Mouse (Mus musculus): ENCODE measurements around the gene Gdi2. TPM values are rescaled to one million over a fixed set of nuclear protein-coding genes. Genes with fewer than 3 reads are reported as not detected.
"Not testable (repeated sequence)": the region's sequence is repeated elsewhere in the genome, so short reads cannot be mapped to it uniquely, and the experiment has no call there.

Gdi2 gene
- polyA plus RNA-seq (2015; fragmentation: Nextera tagmentation; extraction: Ambion mirVana), result 435 and 448 TPM in 2 replicates

- Histone ChIP-seq H3K4me1 (ENCODE audit: insufficient read depth, low read length) (peaks cover 25% of the 10 kb centered on the region), H3K27me3 (ENCODE audit: insufficient read depth, low read length) (no peaks in the 10 kb centered on the region), H3K4me2 (replicated peaks; ENCODE audit: low read depth, low read length) (peak within 1 kb of the TSS; percentile 95), H3K27ac (ENCODE audit: low read length) (peak within 1 kb of the TSS; percentile 100), H3K9ac (replicated peaks; ENCODE audit: low read length) (peak within 1 kb of the TSS; percentile 98), H3K36me3 (ENCODE audit: insufficient read depth, low read length) (no peaks in the 10 kb centered on the region), H3K4me3 (ENCODE audit: low read length) (peak within 1 kb of the TSS; percentile 98), H3K9me3 (ENCODE audit: low read length) (no peaks in the 10 kb centered on the region)
- ATAC-seq (ENCODE audit: low FRiP score, low TSS enrichment), result peak; percentile 97
- under 1% methylated on average over 41 of the region's 47 CpGs for WGBS
Observed at GRCm38 (mm10) chr13:3537594-3538222, at the start of gene Gdi2. Gene Gdi2 (plus strand): TSS chr13:3538063.

- H3K36me3 ChIP-seq (ENCODE audit: insufficient read depth, low read length), result 0 out of 2 replicates have a peak, but pooled peaks cover 3% of the 10 kb centered on the region
- 85% methylated on average over 4 of the region's 4 CpGs for WGBS
- H3K9ac ChIP-seq (replicated peaks; ENCODE audit: low read length), result no peak overlapping the region
- no peak for ATAC-seq (ENCODE audit: low FRiP score, low TSS enrichment)
- no peak overlapping the region for H3K4me3 ChIP-seq (ENCODE audit: low read length)
- no peak overlapping the region for H3K27ac ChIP-seq (ENCODE audit: low read length)
- no peaks in the 10 kb centered on the region for H3K4me1 ChIP-seq (ENCODE audit: insufficient read depth, low read length)
- H3K27me3 ChIP-seq (ENCODE audit: insufficient read depth, low read length), result no peaks in the 10 kb centered on the region
- H3K4me2 ChIP-seq (replicated peaks; ENCODE audit: low read depth, low read length), result no peak overlapping the region
- H3K9me3 ChIP-seq (ENCODE audit: low read length), result no peaks in the 10 kb centered on the region
Observed at GRCm38 (mm10) chr13:3495526-3495925, 42.3 kb upstream of the Gdi2 start.

- not testable (repeated sequence) for H3K36me3 ChIP-seq (ENCODE audit: insufficient read depth, low read length); H3K9ac ChIP-seq (replicated peaks; ENCODE audit: low read length); H3K4me2 ChIP-seq (replicated peaks; ENCODE audit: low read depth, low read length); H3K27me3 ChIP-seq (ENCODE audit: insufficient read depth, low read length); H3K27ac ChIP-seq (ENCODE audit: low read length); H3K4me3 ChIP-seq (ENCODE audit: low read length); H3K4me1 ChIP-seq (ENCODE audit: insufficient read depth, low read length); H3K9me3 ChIP-seq (ENCODE audit: low read length); ATAC-seq (ENCODE audit: low FRiP score, low TSS enrichment)
- 88% methylated on average over 6 of the region's 6 CpGs for WGBS
Observed at GRCm38 (mm10) chr13:3501014-3501413, 36.8 kb upstream of the Gdi2 start.

- H3K9ac ChIP-seq (replicated peaks; ENCODE audit: low read length); H3K36me3 ChIP-seq (ENCODE audit: insufficient read depth, low read length); ATAC-seq (ENCODE audit: low FRiP score, low TSS enrichment); H3K4me3 ChIP-seq (ENCODE audit: low read length); H3K9me3 ChIP-seq (ENCODE audit: low read length); H3K4me1 ChIP-seq (ENCODE audit: insufficient read depth, low read length); H3K4me2 ChIP-seq (replicated peaks; ENCODE audit: low read depth, low read length); H3K27ac ChIP-seq (ENCODE audit: low read length); H3K27me3 ChIP-seq (ENCODE audit: insufficient read depth, low read length): not testable (repeated sequence)
- 75% methylated on average over 6 of the region's 6 CpGs for WGBS
Observed at GRCm38 (mm10) chr13:3515351-3515750, 22.5 kb upstream of the Gdi2 start.

GRCm38 (mm10) chr13:3519357-3519756, 18.5 kb upstream of the Gdi2 start:
- H3K9ac ChIP-seq (replicated peaks; ENCODE audit: low read length); H3K36me3 ChIP-seq (ENCODE audit: insufficient read depth, low read length); H3K27ac ChIP-seq (ENCODE audit: low read length); H3K4me1 ChIP-seq (ENCODE audit: insufficient read depth, low read length); H3K4me2 ChIP-seq (replicated peaks; ENCODE audit: low read depth, low read length); H3K9me3 ChIP-seq (ENCODE audit: low read length); H3K27me3 ChIP-seq (ENCODE audit: insufficient read depth, low read length); H3K4me3 ChIP-seq (ENCODE audit: low read length); ATAC-seq (ENCODE audit: low FRiP score, low TSS enrichment): not testable (repeated sequence)
- 79% methylated on average over 2 of the region's 4 CpGs for WGBS

GRCm38 (mm10) chr13:3519994-3520393, 17.9 kb upstream of the Gdi2 start:
- ATAC-seq (ENCODE audit: low FRiP score, low TSS enrichment); H3K4me2 ChIP-seq (replicated peaks; ENCODE audit: low read depth, low read length); H3K27me3 ChIP-seq (ENCODE audit: insufficient read depth, low read length); H3K9me3 ChIP-seq (ENCODE audit: low read length); H3K36me3 ChIP-seq (ENCODE audit: insufficient read depth, low read length); H3K4me3 ChIP-seq (ENCODE audit: low read length); H3K9ac ChIP-seq (replicated peaks; ENCODE audit: low read length); H3K4me1 ChIP-seq (ENCODE audit: insufficient read depth, low read length); H3K27ac ChIP-seq (ENCODE audit: low read length): not testable (repeated sequence)
- WGBS, result 18% methylated on average over 1 of the region's 1 CpGs

GRCm38 (mm10) chr13:3523459-3523858, 14.4 kb upstream of the Gdi2 start:
- WGBS, result 64% methylated on average over 6 of the region's 6 CpGs
- Histone ChIP-seq H3K4me3 (ENCODE audit: low read length) (no peak overlapping the region), H3K4me1 (ENCODE audit: insufficient read depth, low read length) (no peaks in the 10 kb centered on the region), H3K27ac (ENCODE audit: low read length) (no peak overlapping the region), H3K36me3 (ENCODE audit: insufficient read depth, low read length) (no peaks in the 10 kb centered on the region), H3K27me3 (ENCODE audit: insufficient read depth, low read length) (no peaks in the 10 kb centered on the region), H3K9me3 (ENCODE audit: low read length) (no peaks in the 10 kb centered on the region), H3K4me2 (replicated peaks; ENCODE audit: low read depth, low read length) (no peak overlapping the region), H3K9ac (replicated peaks; ENCODE audit: low read length) (no peak overlapping the region)
- no peak for ATAC-seq (ENCODE audit: low FRiP score, low TSS enrichment)

- H3K4me2 ChIP-seq (replicated peaks; ENCODE audit: low read depth, low read length), result no peak overlapping the region
- no peak overlapping the region for H3K9ac ChIP-seq (replicated peaks; ENCODE audit: low read length)
- no peak overlapping the region for H3K27ac ChIP-seq (ENCODE audit: low read length)
- H3K9me3 ChIP-seq (ENCODE audit: low read length), result no peaks in the 10 kb centered on the region
- H3K27me3 ChIP-seq (ENCODE audit: insufficient read depth, low read length), result no peaks in the 10 kb centered on the region
- 83% methylated on average over 1 of the region's 1 CpGs for WGBS
- ATAC-seq (ENCODE audit: low FRiP score, low TSS enrichment), result no peak
- no peaks in the 10 kb centered on the region for H3K36me3 ChIP-seq (ENCODE audit: insufficient read depth, low read length)
- H3K4me3 ChIP-seq (ENCODE audit: low read length), result no peak overlapping the region
- H3K4me1 ChIP-seq (ENCODE audit: insufficient read depth, low read length), result no peaks in the 10 kb centered on the region
Observed at GRCm38 (mm10) chr13:3523946-3524345, 13.9 kb upstream of the Gdi2 start.

- H3K27ac ChIP-seq (ENCODE audit: low read length), result no peak overlapping the region
- H3K4me2 ChIP-seq (replicated peaks; ENCODE audit: low read depth, low read length), result no peak overlapping the region
- no peaks in the 10 kb centered on the region for H3K9me3 ChIP-seq (ENCODE audit: low read length)
- ATAC-seq (ENCODE audit: low FRiP score, low TSS enrichment), result no peak
- 66% methylated on average over 4 of the region's 4 CpGs for WGBS
- H3K4me3 ChIP-seq (ENCODE audit: low read length), result no peak overlapping the region
- no peaks in the 10 kb centered on the region for H3K27me3 ChIP-seq (ENCODE audit: insufficient read depth, low read length)
- no peaks in the 10 kb centered on the region for H3K4me1 ChIP-seq (ENCODE audit: insufficient read depth, low read length)
- no peak overlapping the region for H3K9ac ChIP-seq (replicated peaks; ENCODE audit: low read length)
- no peaks in the 10 kb centered on the region for H3K36me3 ChIP-seq (ENCODE audit: insufficient read depth, low read length)
Observed at GRCm38 (mm10) chr13:3525611-3526051, 12.2 kb upstream of the Gdi2 start.

- Histone ChIP-seq H3K9ac (replicated peaks; ENCODE audit: low read length) (no peak overlapping the region), H3K4me1 (ENCODE audit: insufficient read depth, low read length) (no peaks in the 10 kb centered on the region), H3K4me2 (replicated peaks; ENCODE audit: low read depth, low read length) (no peak overlapping the region), H3K36me3 (ENCODE audit: insufficient read depth, low read length) (no peaks in the 10 kb centered on the region), H3K27ac (ENCODE audit: low read length) (no peak overlapping the region), H3K27me3 (ENCODE audit: insufficient read depth, low read length) (no peaks in the 10 kb centered on the region), H3K4me3 (ENCODE audit: low read length) (no peak overlapping the region), H3K9me3 (ENCODE audit: low read length) (no peaks in the 10 kb centered on the region)
- 85% methylated on average over 8 of the region's 8 CpGs for WGBS
- no peak for ATAC-seq (ENCODE audit: low FRiP score, low TSS enrichment)
Observed at GRCm38 (mm10) chr13:3526328-3526727, 11.5 kb upstream of the Gdi2 start.
